ENCODE assay signal across 28 mouse cellular contexts in genomic region chr17:82016391-82016790, GRCm38 (mm10).
DNase-seq lines count a peak whose midpoint lies in the region; ATAC-seq and TF ChIP-seq lines count a peak whose summit lies in the region.
"Had no signal": no experiment of that assay in that cellular context is flagged by ENCODE, and none has a peak within 500 bp of the region (broad histone marks: within the 10 kb centered on the region; RNA-seq: fewer than 3 reads in every experiment).

No protein-coding gene starts in this region.

- DNase-seq in lung, postnatal 0 days (ENCODE audit: low spot score): peak; percentile 38
- no peak for DNase-seq in lung, adult 18-20 months
- DNase-seq in urinary bladder, postnatal 14 days (ENCODE audit: low spot score): no peak
- DNase-seq in gastrocnemius, postnatal 36 days: no peak
- DNase-seq: adrenal gland, adult 2 months; adrenal gland, postnatal 14 days; cerebellum, adult 11 months; cerebellum, adult 8-10 months; cerebellum, postnatal 10 days; cerebellum, postnatal 36 days; forebrain, postnatal 0 days; gastrocnemius, adult 2 months; gastrocnemius, postnatal 14 days; heart, adult 2 months; heart, postnatal 14 days; heart, postnatal 4 days had no signal

- H3K4me1 ChIP-seq in lung, postnatal 0 days (ENCODE audit: insufficient read depth, low read depth, low read length): no peaks in the 10 kb centered on the region
- H3K4me1 ChIP-seq: embryonic facial prominence, embryonic 12.5 days; embryonic facial prominence, embryonic 15.5 days; heart, embryonic 10.5 days; heart, embryonic 13.5 days had no signal

- H3K27ac ChIP-seq in lung, postnatal 0 days (ENCODE audit: low read length): no peak overlapping the region
- H3K27ac ChIP-seq: embryonic facial prominence, embryonic 12.5 days; embryonic facial prominence, embryonic 15.5 days; gastrocnemius, adult 2 months; heart, adult 2 months; heart, embryonic 10.5 days; heart, embryonic 13.5 days; hindbrain, embryonic 14.5 days; hindbrain, postnatal 0 days had no signal

- no peaks in the 10 kb centered on the region for H3K79me2 ChIP-seq in myocyte (ENCODE audit: control insufficient read depth, insufficient read depth)

- no peak for TF ChIP-seq CTCF in lung, postnatal 0 days (IDR thresholded peaks at IDR 0.05)

- no peak overlapping the region for H3K4me2 ChIP-seq in lung, postnatal 0 days (replicated peaks; ENCODE audit: low read depth, low read length)
- no peak overlapping the region for H3K4me2 ChIP-seq in myocyte (ENCODE audit: low read depth)
- H3K4me2 ChIP-seq: embryonic facial prominence, embryonic 12.5 days; embryonic facial prominence, embryonic 15.5 days; heart, embryonic 13.5 days; hindbrain, embryonic 14.5 days had no signal

- no peaks in the 10 kb centered on the region for H3K27me3 ChIP-seq in lung, postnatal 0 days (replicated peaks; ENCODE audit: insufficient read depth, low read length)
- H3K27me3 ChIP-seq in myocyte (ENCODE audit: control insufficient read depth, insufficient read depth, insufficient read length): no peaks in the 10 kb centered on the region
- H3K27me3 ChIP-seq: embryonic facial prominence, embryonic 12.5 days; embryonic facial prominence, embryonic 15.5 days; heart, embryonic 13.5 days; Patski had no signal

- no peak overlapping the region for H3K4me3 ChIP-seq in lung, postnatal 0 days (ENCODE audit: low read depth, low read length)
- no peak overlapping the region for H3K4me3 ChIP-seq in myocyte
- H3K4me3 ChIP-seq: embryonic facial prominence, embryonic 12.5 days; embryonic facial prominence, embryonic 15.5 days; gastrocnemius, adult 2 months; heart, adult 2 months; heart, embryonic 10.5 days; heart, embryonic 13.5 days had no signal

- intact Hi-C loops in gastrocnemius, postnatal 36 days (cut with DNase I): no loop called here

- no peaks in the 10 kb centered on the region for H3K36me3 ChIP-seq in lung, postnatal 0 days (ENCODE audit: insufficient read depth, low read length)
- H3K36me3 ChIP-seq in myocyte (ENCODE audit: control insufficient read depth, insufficient read depth): no peaks in the 10 kb centered on the region
- H3K36me3 ChIP-seq: embryonic facial prominence, embryonic 12.5 days; embryonic facial prominence, embryonic 15.5 days; heart, embryonic 10.5 days; heart, embryonic 13.5 days had no signal

- H3K9me3 ChIP-seq in lung, postnatal 0 days (ENCODE audit: low read length): no peaks in the 10 kb centered on the region
- H3K9me3 ChIP-seq: embryonic facial prominence, embryonic 12.5 days; embryonic facial prominence, embryonic 15.5 days; heart, embryonic 10.5 days; heart, embryonic 13.5 days had no signal

- no peak for ATAC-seq in lung, postnatal 0 days
- peak; percentile 50; the same call in 1 of the 2 replicates for ATAC-seq in common myeloid progenitor, adult 5-6 weeks (replicated peaks; ENCODE audit: low read depth, poor library complexity, severe bottlenecking)
- ATAC-seq: forebrain, embryonic 14.5 days; forebrain, postnatal 0 days; hindbrain, postnatal 0 days; inflammation-experienced regulatory T-cells, adult 6 months; intestine, embryonic 16.5 days; Patski had no signal

- TF ChIP-seq POLR2A in myocyte (IDR thresholded peaks at IDR 0.05; ENCODE audit: insufficient read length, low read depth): no peak

- TF ChIP-seq EP300 in lung, postnatal 0 days (IDR thresholded peaks at IDR 0.05): no peak

- no peak overlapping the region for H3K9ac ChIP-seq in lung, postnatal 0 days (replicated peaks; ENCODE audit: low read depth)
- H3K9ac ChIP-seq: embryonic facial prominence, embryonic 12.5 days; embryonic facial prominence, embryonic 15.5 days; forebrain, postnatal 0 days; heart, embryonic 13.5 days; hindbrain, embryonic 14.5 days had no signal

- H3ac ChIP-seq in myocyte (ENCODE audit: control insufficient read depth, insufficient read length): no peak overlapping the region

TF ChIP-seq in myocyte, 11 proteins besides CTCF, POLR2A, EP300 and RAD21:
- peak; percentile 21; the same call in 1 of the 2 replicates for TF ChIP-seq CEBPB (IDR thresholded peaks at IDR 0.05; ENCODE audit: insufficient read depth, poor library complexity, severe bottlenecking)
- TF ChIP-seq MYOG (IDR thresholded peaks at IDR 0.05; ENCODE audit: control insufficient read depth in 1 of 3, insufficient read depth in 1 of 3, insufficient read length in 2 of 3, low read depth in 2 of 3): no peak
